Mouse (Mus musculus): ENCODE data around the gene Tmem184a.

The Tmem184a gene

GRCm38 (mm10) chr5:139792159-139792775 is 27.4 kb downstream of the Tmem184a start:
- DNase-seq = no peak

- peak; percentile 99 for DNase-seq
Measured at GRCm38 (mm10) chr5:139791227-139792158, 28.2 kb downstream of the Tmem184a start, which contains the start of gene Mafk. TSS of gene Mafk (plus strand) at chr5:139791513.

GRCm38 (mm10) chr5:139789466-139789865 is 30.3 kb downstream of the Tmem184a start:
- DNase-seq = no peak

- DNase-seq = no peak
Measured at GRCm38 (mm10) chr5:139781406-139781805, 38.3 kb downstream of the Tmem184a start.

- DNase-seq = no peak
Measured at GRCm38 (mm10) chr5:139776966-139777365, 42.8 kb downstream of the Tmem184a start.

GRCm38 (mm10) chr5:139775216-139775926 is 44.3 kb downstream of the Tmem184a start, which contains the start of gene Ints1:
TSS of gene Ints1 (minus strand) at chr5:139775674.
- DNase-seq = peak; percentile 98

- no peak for DNase-seq
Measured at GRCm38 (mm10) chr5:139768216-139768615, 51.5 kb downstream of the Tmem184a start.

GRCm38 (mm10) chr5:139764296-139764695 is 55.4 kb downstream of the Tmem184a start:
- no peak for DNase-seq

GRCm38 (mm10) chr5:139758096-139758495 is 61.6 kb downstream of the Tmem184a start:
- no peak for DNase-seq

GRCm38 (mm10) chr5:139756586-139756985 is 63.1 kb downstream of the Tmem184a start:
- no peak for DNase-seq

GRCm38 (mm10) chr5:139756135-139756534 is 63.6 kb downstream of the Tmem184a start:
- no peak for DNase-seq

GRCm38 (mm10) chr5:139754753-139755152 is 65.0 kb downstream of the Tmem184a start:
- peak; percentile 64 for DNase-seq
